Mouse (Mus musculus) splenic B cell, adult 2 months (primary cell): Measurements from ENCODE around the gene Smlr1.

ENCODE experiments used
- DNase-seq: peaks from one replicate; pipeline ENCODE4 v3.0.0-alpha.2; 2011; ENCODE audit warnings: low read depth, low spot score
- H3K27me3 ChIP-seq: 2 replicates; pipeline ENCODE4 v1.6.1; 2012; ENCODE audit warnings: mild to moderate bottlenecking, low read length, moderate library complexity, mixed read lengths; ENCODE audit not compliant: control insufficient read depth, poor library complexity, insufficient read depth, severe bottlenecking
- H3K36me3 ChIP-seq: 2 replicates; pipeline ENCODE4 v1.6.1; 2012; ENCODE audit warnings: mild to moderate bottlenecking, low read length, moderate library complexity, mixed read lengths; ENCODE audit not compliant: control insufficient read depth, poor library complexity, insufficient read depth, severe bottlenecking

Smlr1 gene

DNA sequence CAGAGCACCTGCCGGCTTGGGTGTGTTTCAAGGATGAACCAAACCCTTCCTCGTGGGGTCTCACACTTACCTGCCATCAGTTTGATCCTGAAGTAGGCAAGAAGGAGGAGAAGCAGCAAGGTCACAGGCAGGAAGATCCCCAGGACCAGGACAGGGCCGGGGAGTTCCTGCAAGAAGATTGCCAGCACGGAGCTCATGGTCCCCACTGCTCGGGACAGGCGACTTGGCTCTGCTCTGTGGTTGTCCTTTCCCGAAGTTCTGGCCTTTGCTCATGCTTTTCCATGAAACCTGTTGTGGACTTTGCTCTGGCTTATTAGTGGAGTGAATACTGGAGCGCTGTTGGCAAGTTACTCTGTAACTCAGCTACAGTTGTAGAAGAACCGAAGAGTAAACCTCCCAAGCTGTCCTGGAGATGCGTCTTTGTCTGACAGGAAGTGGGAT, at the start of gene Smlr1:
Gene Smlr1 (minus strand): TSS at position 377 of the 441 bp plus-strand sequence.
- Histone ChIP-seq H3K36me3 (no peaks in the 10 kb centered on the region), H3K27me3 (no peaks in the 10 kb centered on the region)
- no peak for DNase-seq

GRCm38 (mm10) chr10:25584899-25585298, 48.8 kb upstream of the Smlr1 start:
- DNase-seq: no peak
- H3K36me3 ChIP-seq: no peaks in the 10 kb centered on the region
- no peaks in the 10 kb centered on the region for H3K27me3 ChIP-seq

GRCm38 (mm10) chr10:25580066-25580465, 44.0 kb upstream of the Smlr1 start:
- Histone ChIP-seq H3K36me3 (no peaks in the 10 kb centered on the region), H3K27me3 (no peaks in the 10 kb centered on the region)
- DNase-seq: no peak

DNA sequence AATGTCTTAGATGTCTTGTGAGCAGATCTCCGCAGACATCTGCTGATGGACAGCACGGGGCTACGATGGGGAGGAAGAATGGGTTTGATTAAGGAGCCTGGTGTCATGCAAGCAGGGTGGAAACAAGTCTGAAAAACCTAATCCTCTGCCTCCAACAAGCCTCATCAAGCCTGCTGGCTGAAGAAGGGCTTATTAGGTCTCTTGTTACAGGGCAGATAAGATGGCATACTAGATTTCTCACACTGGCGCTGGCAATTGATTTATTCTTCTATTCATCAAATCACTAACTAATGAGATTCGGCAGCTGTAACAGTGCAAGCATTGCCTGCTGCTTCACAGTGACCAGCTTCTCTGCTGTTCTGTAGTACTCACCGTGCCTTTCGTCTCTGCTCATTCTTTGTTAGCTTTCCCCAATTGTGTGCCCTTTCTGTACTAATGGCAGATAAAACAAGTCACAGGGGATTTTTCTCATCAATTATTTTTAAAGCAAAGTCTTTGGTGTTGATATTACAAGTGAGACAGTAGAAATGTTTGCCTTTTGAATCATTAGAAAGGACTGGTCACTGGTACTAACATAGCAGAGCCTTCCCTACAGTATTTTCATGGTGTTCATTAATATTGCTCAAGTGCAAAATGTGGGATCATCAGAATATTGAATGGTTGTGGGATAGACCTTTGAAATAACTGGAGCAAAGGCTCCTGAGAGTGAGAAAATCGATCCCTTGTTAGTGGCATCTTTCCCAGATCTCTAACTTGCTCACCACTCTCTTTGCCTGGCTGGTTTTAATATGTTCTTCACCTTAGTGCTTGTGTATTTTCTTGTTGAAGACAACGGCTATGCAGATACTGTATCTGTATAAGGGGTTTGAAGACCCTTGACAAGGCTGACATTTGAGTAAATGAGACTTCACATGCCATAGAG, 35.5 kb upstream of the Smlr1 start:
- no peaks in the 10 kb centered on the region; the same call in 1 of the 2 replicates for H3K27me3 ChIP-seq
- no peak for DNase-seq
- H3K36me3 ChIP-seq: no peaks in the 10 kb centered on the region

- H3K36me3 ChIP-seq: no peaks in the 10 kb centered on the region
- no peak for DNase-seq
- H3K27me3 ChIP-seq: no peaks in the 10 kb centered on the region
Measured at GRCm38 (mm10) chr10:25552936-25553335, 16.9 kb upstream of the Smlr1 start.

- H3K36me3 ChIP-seq: no peaks in the 10 kb centered on the region
- no peak for DNase-seq
- no peaks in the 10 kb centered on the region for H3K27me3 ChIP-seq
Measured at GRCm38 (mm10) chr10:25541097-25541496, 5.0 kb upstream of the Smlr1 start.

GRCm38 (mm10) chr10:25539771-25540168, 3.7 kb upstream of the Smlr1 start:
- Histone ChIP-seq H3K27me3 (no peaks in the 10 kb centered on the region), H3K36me3 (no peaks in the 10 kb centered on the region)
- no peak for DNase-seq

DNA sequence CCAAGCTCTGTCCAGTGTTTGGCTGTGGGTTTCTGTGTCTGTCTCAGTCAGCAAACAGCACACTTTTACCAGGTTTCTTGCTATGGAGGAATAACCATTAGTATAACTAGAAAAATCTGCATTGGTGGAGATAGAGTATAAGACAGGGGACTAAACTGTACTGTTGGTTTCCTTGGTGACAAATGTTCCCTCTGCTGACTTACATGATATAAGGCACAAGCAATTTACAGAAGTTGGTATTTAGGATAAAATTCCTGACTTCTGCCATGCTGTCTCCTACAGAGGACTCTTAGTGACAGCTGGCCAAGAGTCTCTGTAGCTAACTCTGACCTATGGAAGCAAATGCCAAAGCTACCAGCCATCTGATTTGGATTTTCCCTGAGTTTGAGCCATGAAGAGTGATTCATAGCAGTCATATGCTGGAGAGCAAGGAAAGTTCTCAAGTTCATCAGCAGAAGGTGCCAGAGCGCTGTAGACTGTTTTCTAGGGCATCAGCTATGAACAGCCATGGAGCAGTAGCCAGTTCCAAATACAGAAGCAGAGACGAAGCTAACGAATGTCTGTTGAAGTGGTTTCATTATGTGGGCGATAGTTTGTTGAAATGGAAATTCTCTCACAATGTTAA, 3.2 kb upstream of the Smlr1 start:
- DNase-seq: no peak
- no peaks in the 10 kb centered on the region for H3K36me3 ChIP-seq
- no peaks in the 10 kb centered on the region for H3K27me3 ChIP-seq

- no peak for DNase-seq
- Histone ChIP-seq H3K36me3 (no peaks in the 10 kb centered on the region), H3K27me3 (no peaks in the 10 kb centered on the region)
Measured at GRCm38 (mm10) chr10:25538738-25539137, 2.7 kb upstream of the Smlr1 start.

DNA sequence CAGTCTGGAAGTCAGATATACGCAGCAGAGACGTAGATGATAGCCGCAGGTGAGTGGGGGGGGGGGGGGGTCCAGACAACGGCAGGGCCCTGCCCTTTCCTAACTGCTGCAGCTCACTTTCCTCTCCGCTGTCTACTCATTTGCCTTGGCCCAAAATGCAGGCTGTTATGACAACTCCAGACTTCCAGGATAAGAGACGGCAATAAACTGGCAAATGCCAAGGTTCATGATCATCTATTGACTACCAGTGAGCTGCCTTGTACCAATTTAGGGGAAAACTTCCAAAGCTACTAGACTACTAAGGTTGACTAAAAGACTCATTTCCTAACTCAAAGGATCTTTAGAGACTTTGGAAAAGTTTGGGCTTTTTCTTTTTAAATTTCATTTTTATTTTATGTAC, 554 bp upstream of the Smlr1 start:
- DNase-seq: no peak
- no peaks in the 10 kb centered on the region for H3K36me3 ChIP-seq

GRCm38 (mm10) chr10:25534467-25534866, 1.6 kb downstream of the Smlr1 start:
- no peaks in the 10 kb centered on the region for H3K27me3 ChIP-seq
- no peak for DNase-seq
- H3K36me3 ChIP-seq: no peaks in the 10 kb centered on the region

More for the DNA sequence above, 554 bp upstream of the Smlr1 start:
- no peaks in the 10 kb centered on the region for H3K27me3 ChIP-seq

- Histone ChIP-seq H3K27me3 (no peaks in the 10 kb centered on the region), H3K36me3 (no peaks in the 10 kb centered on the region)
- DNase-seq: no peak
Measured at GRCm38 (mm10) chr10:25533513-25534246, 2.4 kb downstream of the Smlr1 start.

DNA sequence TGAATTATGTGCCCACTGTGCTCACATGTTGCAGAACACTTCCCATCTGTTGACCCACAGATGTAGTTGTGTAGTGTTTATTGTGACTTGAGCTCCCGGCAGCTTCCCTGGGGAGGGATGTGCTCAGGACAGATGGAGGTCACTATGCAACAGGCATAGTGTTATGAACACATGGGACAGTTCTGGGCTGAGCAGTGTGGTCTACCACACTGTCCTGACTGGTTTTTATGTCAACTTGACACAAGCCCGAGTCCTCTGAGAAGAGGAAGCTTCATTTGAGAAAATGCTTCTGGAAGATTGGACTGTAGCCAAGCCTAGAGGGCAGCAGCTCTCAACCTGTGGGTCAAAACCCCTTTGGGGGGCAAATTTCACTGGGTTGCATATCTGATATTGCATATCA, 3.0 kb downstream of the Smlr1 start:
- Histone ChIP-seq H3K36me3 (no peaks in the 10 kb centered on the region), H3K27me3 (no peaks in the 10 kb centered on the region)
- no peak for DNase-seq

- H3K36me3 ChIP-seq: no peaks in the 10 kb centered on the region
- DNase-seq: no peak
- H3K27me3 ChIP-seq: no peaks in the 10 kb centered on the region
Measured at GRCm38 (mm10) chr10:25531335-25531734, 4.7 kb downstream of the Smlr1 start.

DNA sequence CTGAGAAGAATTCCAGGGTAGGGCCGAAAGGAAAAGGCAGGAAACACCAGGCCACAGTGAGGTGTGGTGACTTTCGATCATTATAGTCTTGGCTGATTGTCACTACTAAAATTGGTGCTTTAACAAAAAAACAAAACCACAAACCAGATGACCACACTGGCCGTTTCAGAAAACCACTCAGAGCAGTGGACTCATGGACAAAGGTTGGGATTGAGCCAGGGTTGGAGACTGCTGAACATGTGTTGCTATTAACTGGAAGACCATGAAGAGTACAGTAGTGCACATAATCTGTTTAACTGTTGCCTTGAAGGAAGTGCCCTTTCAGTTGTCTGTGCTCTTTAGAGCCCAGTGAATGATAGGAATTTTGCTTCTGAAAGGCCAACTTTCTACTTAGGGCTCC, 8.9 kb downstream of the Smlr1 start:
- no peaks in the 10 kb centered on the region for H3K27me3 ChIP-seq
- peaks cover 4% of the 10 kb centered on the region; the same call in 1 of the 2 replicates for H3K36me3 ChIP-seq
- DNase-seq: no peak
